Mouse (Mus musculus): Measurements from ENCODE around the gene Rab43. TPM values are rescaled to one million over a fixed set of nuclear protein-coding genes. Genes with fewer than 3 reads are reported as not detected.
"Not testable (repeated sequence)": the region's sequence is repeated elsewhere in the genome, so short reads cannot be mapped to it uniquely, and the experiment has no call there.

Gene Rab43
- polyA plus RNA-seq, 1 experiment from 2014 or later: 10.0 TPM

DNA sequence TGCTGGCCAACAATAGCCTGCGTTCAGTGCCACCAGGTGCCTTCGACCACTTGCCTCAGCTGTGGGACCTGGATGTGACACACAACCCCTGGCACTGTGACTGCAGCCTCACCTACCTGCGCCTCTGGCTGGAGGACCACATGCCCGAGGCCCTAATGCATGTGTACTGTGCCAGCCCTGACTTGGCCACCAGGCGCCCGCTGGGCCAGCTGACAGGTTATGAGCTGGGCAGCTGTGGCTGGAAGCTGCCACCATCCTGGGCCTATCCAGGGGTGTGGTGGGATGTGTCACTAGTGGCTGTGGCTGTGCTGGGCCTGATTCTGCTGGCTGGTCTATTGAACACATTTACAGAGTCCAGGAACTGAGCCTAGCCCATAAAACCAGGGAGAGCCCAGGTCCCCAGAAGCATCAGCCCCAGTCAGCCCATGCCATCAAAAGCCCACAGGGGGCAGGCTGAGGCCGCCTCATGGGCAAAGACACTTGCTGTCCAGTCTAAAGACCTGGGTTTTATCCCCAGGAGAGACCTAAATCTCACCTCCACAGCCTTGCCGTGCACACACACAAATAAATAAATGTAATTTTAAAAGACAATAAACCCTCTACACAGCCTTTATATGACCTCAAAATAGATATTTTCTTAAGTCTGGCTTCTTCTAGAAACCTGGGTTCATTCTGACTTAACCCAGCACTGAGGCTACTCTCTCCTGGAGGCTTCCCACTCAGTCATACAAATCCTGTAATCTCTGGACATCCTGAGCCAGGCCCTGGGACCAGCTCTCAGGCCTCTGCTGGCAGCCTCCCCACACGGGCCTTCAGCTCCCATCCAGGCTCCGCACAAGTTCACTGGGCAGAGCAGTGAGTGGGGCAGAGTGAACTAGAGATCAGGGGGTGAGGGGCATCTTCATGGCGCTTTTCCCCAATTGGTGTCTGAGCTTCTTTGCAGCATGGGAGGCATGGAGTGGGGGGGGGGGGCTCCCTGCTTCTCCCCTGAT, 32.5 kb downstream of the Rab43 start:
- H3K27ac ChIP-seq: no peak overlapping the region
- no peaks in the 10 kb centered on the region for H3K27me3 ChIP-seq
- no peaks in the 10 kb centered on the region for H3K36me3 ChIP-seq
- no peak for ATAC-seq (ENCODE audit: insufficient number of reproducible peaks, insufficient read depth, low FRiP score, low TSS enrichment, low read depth)
- H3K4me3 ChIP-seq: no peak overlapping the region
- H3K9ac ChIP-seq: no peak overlapping the region
- H3K4me2 ChIP-seq: no peak overlapping the region
- 88% methylated on average over 11 of the region's 11 CpGs for WGBS
- H3K4me1 ChIP-seq: no peaks in the 10 kb centered on the region; the same call in 1 of the 2 replicates
- H3K9me3 ChIP-seq: no peaks in the 10 kb centered on the region

DNA sequence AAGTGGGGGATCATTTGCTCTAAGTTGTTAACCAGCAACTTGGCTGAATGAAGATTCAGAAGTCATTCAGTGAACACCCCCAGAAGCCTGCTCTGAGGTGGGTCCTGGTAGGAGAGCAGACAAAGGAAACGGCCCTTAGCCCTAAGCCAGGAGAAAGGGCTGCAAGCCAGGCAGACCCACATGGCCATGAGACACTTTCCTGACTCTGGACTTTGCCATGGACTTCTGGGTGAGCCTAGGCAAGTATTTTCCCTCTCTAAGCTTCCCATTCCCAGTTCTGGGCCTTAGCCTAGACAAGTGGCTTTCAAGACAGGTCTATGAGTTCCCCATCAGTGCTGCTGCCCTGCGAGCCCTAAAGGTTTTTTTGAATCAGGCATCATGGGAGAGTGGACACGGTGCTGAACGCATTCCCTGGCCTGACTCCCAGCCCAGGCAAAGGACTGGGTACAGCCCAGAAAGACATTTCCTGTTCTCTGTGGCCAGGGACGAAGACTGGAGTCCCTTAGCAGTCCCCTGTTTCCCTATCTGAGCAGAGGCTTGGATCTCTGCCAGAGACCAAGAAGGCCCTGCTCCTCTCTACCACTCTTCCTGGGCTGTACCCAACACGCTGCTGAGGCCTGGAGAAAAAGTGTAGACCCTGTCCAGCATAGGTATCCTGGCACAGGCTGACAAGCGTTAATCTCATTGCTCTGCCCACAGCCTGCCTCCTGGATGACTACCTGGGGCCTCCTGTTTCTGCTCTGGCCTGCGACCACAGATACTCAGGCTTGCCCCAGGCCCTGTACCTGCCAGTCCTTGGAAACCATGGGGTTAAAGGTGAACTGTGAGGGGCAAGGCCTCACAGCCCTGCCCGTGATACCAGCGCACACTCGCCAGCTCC, 33.4 kb downstream of the Rab43 start:
- Histone ChIP-seq H3K4me3 (no peak overlapping the region), H3K4me1 (no peaks in the 10 kb centered on the region; the same call in 1 of the 2 replicates), H3K9ac (no peak overlapping the region), H3K36me3 (no peaks in the 10 kb centered on the region), H3K27ac (no peak overlapping the region), H3K9me3 (no peaks in the 10 kb centered on the region), H3K4me2 (no peak overlapping the region), H3K27me3 (no peaks in the 10 kb centered on the region)
- no peak for ATAC-seq (ENCODE audit: insufficient number of reproducible peaks, insufficient read depth, low FRiP score, low TSS enrichment, low read depth)
- 69% methylated on average over 11 of the region's 11 CpGs for WGBS

DNA sequence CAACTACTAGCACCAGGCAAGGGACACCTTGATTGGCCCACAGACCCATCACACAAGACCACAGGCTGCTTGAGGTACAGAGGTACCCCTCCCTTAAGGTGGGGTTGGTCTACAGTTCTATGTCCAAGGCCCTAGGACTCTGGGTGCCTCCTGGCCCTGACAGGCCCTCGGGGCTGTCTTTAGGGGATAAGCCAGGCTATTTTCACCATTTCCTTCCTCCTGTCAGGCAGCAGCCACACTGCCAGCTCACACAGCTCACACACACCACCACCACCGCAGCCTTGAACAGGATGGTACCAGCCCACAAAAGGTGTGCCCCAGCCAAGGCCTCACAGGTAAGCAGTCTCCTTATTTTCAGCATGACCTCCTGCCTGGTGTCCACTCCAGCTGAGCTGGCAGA, 34.1 kb downstream of the Rab43 start, which contains the start of gene Gp9:
Gp9 (plus strand) TSS at position 231 of the 400 bp plus-strand sequence.
- Histone ChIP-seq H3K4me1 (no peaks in the 10 kb centered on the region; the same call in 1 of the 2 replicates), H3K27ac (no peak within 1 kb of the TSS), H3K9ac (no peak within 1 kb of the TSS), H3K9me3 (no peaks in the 10 kb centered on the region), H3K4me3 (no peak within 1 kb of the TSS), H3K36me3 (no peaks in the 10 kb centered on the region), H3K4me2 (no peak within 1 kb of the TSS), H3K27me3 (no peaks in the 10 kb centered on the region)
- 82% methylated on average over 2 of the region's 2 CpGs for WGBS
- no peak for ATAC-seq (ENCODE audit: insufficient number of reproducible peaks, insufficient read depth, low FRiP score, low TSS enrichment, low read depth)

DNA sequence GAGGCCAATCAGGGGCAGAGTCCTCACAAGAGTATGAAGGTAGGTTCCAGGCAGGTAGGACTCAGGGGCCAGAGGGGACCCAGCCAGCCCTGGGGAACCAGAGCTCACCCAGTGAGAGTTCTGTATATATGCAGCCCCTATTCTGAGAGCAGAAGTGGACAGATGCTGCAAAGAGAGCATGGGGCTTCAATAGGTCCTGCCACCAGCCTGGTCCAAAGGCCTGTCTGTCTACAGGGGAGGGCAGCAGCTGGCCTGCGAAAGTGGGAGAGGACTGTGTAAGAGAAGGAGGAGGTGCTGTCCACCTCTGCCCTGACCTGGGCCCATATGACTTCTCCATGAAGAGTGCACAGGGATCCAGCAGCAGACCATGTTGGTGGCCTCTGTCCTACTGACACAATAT, 35.3 kb downstream of the Rab43 start:
- no peak overlapping the region for H3K9ac ChIP-seq
- no peak for ATAC-seq (ENCODE audit: insufficient number of reproducible peaks, insufficient read depth, low FRiP score, low TSS enrichment, low read depth)
- no peak overlapping the region for H3K4me2 ChIP-seq
- H3K36me3 ChIP-seq: no peaks in the 10 kb centered on the region
- no peak overlapping the region for H3K27ac ChIP-seq
- WGBS: 93% methylated on average over 1 of the region's 1 CpGs
- H3K9me3 ChIP-seq: no peaks in the 10 kb centered on the region
- H3K4me3 ChIP-seq: no peak overlapping the region
- H3K4me1 ChIP-seq: no peaks in the 10 kb centered on the region; the same call in 1 of the 2 replicates
- H3K27me3 ChIP-seq: no peaks in the 10 kb centered on the region

DNA sequence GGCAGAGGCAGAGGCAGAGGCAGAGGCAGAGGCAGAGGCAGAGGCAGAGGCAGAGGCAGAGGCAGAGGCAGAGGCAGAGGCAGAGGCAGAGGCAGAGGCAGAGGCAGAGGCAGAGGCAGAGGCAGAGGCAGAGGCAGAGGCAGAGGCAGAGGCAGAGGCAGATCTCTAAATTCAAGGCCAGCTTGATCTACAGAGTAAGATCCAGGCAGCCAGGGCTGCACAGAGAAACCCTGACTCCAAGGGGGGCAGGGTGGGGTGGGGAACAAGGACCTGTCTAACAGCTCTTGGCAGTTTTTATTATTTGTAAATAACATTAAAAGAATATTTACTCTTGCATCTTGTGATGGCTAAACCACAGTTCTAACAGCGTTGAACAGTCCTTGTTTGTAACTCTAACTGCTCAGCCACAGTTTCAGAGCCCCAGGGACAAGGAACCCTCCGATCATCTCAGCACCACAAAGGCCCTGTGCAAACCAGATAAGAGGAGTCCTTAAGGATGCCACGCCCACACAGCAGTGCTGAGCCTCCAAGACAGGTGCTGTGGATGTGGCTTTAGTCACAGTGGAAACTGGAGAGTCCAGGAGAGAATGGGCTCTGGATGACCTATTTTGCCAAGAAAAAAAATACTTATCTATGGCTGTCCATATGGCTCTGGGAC, 36.2 kb downstream of the Rab43 start:
- 58% methylated on average over 3 of the region's 3 CpGs for WGBS
- no peak overlapping the region for H3K9ac ChIP-seq
- no peak for ATAC-seq (ENCODE audit: insufficient number of reproducible peaks, insufficient read depth, low FRiP score, low TSS enrichment, low read depth)
- no peak overlapping the region for H3K4me2 ChIP-seq
- no peak overlapping the region for H3K4me3 ChIP-seq
- H3K9me3 ChIP-seq: no peaks in the 10 kb centered on the region
- H3K27me3 ChIP-seq: no peaks in the 10 kb centered on the region
- no peaks in the 10 kb centered on the region for H3K36me3 ChIP-seq
- H3K4me1 ChIP-seq: no peaks in the 10 kb centered on the region; the same call in 1 of the 2 replicates
- H3K27ac ChIP-seq: no peak overlapping the region

- ATAC-seq (ENCODE audit: insufficient number of reproducible peaks, insufficient read depth, low FRiP score, low TSS enrichment, low read depth): no peak
- 87% methylated on average over 9 of the region's 9 CpGs for WGBS
Observed at GRCm38 (mm10) chr6:87774909-87775308, 37.1 kb downstream of the Rab43 start.

DNA sequence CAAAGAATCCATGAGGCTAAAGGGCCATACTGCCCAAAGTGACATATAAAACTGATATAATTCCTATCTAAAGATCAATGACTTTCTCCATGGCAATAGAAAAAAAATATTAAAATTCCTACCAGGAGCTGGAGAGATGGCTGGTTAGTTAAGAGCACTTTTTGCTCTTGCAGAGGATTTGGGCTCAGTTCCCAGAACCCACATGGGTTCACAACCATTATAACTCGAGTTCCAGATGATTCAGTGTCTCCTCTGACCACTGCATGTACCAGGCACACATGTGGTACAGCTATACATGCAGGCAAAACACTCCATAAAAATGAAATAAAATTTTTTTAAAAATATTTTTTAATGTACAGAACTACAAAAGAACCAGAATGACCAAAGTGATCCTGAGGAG, 37.5 kb downstream of the Rab43 start:
- H3K4me3 ChIP-seq: no peak overlapping the region
- no peak overlapping the region for H3K27ac ChIP-seq
- WGBS: 27% methylated on average over 1 of the region's 1 CpGs
- H3K9ac ChIP-seq: no peak overlapping the region
- no peak overlapping the region for H3K4me2 ChIP-seq
- no peaks in the 10 kb centered on the region for H3K27me3 ChIP-seq
- no peaks in the 10 kb centered on the region; the same call in 1 of the 2 replicates for H3K4me1 ChIP-seq
- H3K36me3 ChIP-seq: no peaks in the 10 kb centered on the region
- no peak for ATAC-seq (ENCODE audit: insufficient number of reproducible peaks, insufficient read depth, low FRiP score, low TSS enrichment, low read depth)
- H3K9me3 ChIP-seq: no peaks in the 10 kb centered on the region

More at GRCm38 (mm10) chr6:87774909-87775308, 37.1 kb downstream of the Rab43 start:
- H3K9me3 ChIP-seq: no peaks in the 10 kb centered on the region
- no peak overlapping the region for H3K27ac ChIP-seq
- H3K4me1 ChIP-seq: no peaks in the 10 kb centered on the region; the same call in 1 of the 2 replicates
- H3K36me3 ChIP-seq: no peaks in the 10 kb centered on the region
- no peak overlapping the region for H3K4me3 ChIP-seq
- H3K27me3 ChIP-seq: no peaks in the 10 kb centered on the region
- H3K4me2 ChIP-seq: no peak overlapping the region
- H3K9ac ChIP-seq: no peak overlapping the region

DNA sequence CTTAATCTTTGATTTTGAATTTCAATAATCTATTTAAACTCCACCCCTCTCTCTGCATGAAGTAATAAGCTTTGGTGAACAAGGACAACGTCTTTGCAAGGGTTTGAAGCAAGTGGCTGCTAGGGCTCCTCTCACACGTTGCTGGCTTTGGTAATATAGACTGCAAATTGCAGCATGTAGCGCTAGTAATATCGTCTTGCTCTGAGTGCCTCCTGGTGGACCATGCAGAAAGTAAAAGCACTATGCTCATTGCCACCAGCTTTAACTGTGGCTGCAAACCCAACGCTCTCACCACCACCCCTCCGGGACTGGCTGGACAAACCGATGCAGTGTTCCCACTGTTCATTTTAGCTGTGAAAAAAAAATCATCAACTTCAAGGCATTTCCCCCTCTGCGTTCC, 41.3 kb downstream of the Rab43 start:
- ATAC-seq (ENCODE audit: insufficient number of reproducible peaks, insufficient read depth, low FRiP score, low TSS enrichment, low read depth): no peak

DNA sequence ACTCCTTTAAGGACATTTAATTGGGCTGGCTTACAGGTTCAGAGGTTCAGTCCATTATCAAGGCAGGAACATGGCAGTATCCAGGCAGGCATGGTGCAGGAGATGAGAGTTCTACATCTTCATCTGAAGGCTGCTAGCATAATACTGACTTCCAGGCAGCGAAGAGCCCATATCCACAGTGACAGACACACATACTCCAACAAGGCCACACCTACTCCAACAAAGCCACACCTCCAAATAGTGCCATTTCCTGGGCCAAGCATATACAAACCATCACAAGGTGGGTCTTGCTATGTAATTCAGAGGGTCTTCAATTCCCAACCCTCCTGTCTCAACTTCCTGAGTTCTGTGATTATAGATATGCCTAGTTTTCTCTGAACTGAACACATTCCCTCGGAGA, 47.7 kb downstream of the Rab43 start:
- not testable (repeated sequence) for H3K27ac ChIP-seq; ATAC-seq (ENCODE audit: insufficient number of reproducible peaks, insufficient read depth, low FRiP score, low TSS enrichment, low read depth); H3K36me3 ChIP-seq

More for the DNA sequence above, 41.3 kb downstream of the Rab43 start:
- H3K27me3 ChIP-seq: no peaks in the 10 kb centered on the region
- no peaks in the 10 kb centered on the region for H3K9me3 ChIP-seq
- H3K4me3 ChIP-seq: no peak overlapping the region
- no peaks in the 10 kb centered on the region for H3K36me3 ChIP-seq
- H3K9ac ChIP-seq: no peak overlapping the region
- H3K4me2 ChIP-seq: no peak overlapping the region
- no peak overlapping the region for H3K27ac ChIP-seq
- H3K4me1 ChIP-seq: no peaks in the 10 kb centered on the region
- 54% methylated on average over 8 of the region's 8 CpGs for WGBS

DNA sequence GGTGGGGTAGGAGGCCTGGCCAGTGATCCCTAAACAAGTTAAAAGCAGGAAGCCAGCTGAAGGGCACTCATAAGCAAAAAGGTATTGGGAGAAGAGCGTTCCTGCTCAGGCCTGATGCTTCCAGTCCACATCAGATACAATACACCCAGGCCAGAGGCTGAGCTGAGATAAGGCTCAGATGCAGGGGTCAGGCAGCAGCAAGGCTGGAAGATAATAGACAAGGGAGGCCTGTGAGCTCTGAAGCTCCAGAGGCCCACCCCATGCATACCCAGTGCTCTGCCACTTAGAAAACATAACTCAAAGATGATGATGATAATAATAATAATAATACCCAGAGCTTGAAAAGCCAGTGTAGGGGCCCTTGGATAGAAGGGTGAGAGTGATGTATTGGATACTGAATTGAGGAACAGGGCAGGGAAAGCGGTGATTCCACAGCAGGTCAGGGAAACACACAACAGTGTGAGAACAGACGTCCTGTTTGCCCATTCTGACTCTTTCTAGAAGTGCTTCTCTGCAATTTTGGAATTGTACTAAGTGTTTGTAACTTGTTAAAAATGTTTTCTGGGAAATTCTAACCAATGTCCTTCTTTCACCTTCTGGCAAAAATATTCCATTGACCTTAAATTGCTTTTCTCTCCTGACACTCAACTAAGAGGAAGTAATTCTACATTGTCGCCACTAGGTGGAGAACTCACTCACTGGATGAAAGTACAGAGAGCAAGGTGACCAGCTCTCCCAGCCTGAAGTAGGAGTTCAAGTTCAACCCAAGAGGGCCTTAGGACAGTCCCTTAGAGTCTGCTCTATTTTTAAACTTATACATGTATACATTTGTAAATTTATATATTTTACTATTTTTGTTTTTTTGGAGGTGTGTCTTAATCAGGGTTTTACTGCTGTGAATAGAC, 48.3 kb downstream of the Rab43 start:
- H3K9me3 ChIP-seq: no peaks in the 10 kb centered on the region
- WGBS: 70% methylated on average over 4 of the region's 4 CpGs
- H3K36me3 ChIP-seq: no peaks in the 10 kb centered on the region
- no peak overlapping the region for H3K4me3 ChIP-seq
- no peak overlapping the region for H3K4me2 ChIP-seq
- ATAC-seq (ENCODE audit: insufficient number of reproducible peaks, insufficient read depth, low FRiP score, low TSS enrichment, low read depth): no peak
- no peak overlapping the region for H3K9ac ChIP-seq
- no peaks in the 10 kb centered on the region for H3K27me3 ChIP-seq
- no peak overlapping the region for H3K27ac ChIP-seq
- H3K4me1 ChIP-seq: no peaks in the 10 kb centered on the region

More for the DNA sequence above, 47.7 kb downstream of the Rab43 start:
- H3K4me2 ChIP-seq, H3K9ac ChIP-seq, H3K4me3 ChIP-seq, H3K4me1 ChIP-seq, H3K9me3 ChIP-seq, H3K27me3 ChIP-seq: not testable (repeated sequence)
- 90% methylated on average over 2 of the region's 2 CpGs for WGBS

Data from embryonic facial prominence, embryonic 13.5 days (tissue).